Mouse (Mus musculus): ENCODE results near the gene Notch3.

The Notch3 gene

DNA sequence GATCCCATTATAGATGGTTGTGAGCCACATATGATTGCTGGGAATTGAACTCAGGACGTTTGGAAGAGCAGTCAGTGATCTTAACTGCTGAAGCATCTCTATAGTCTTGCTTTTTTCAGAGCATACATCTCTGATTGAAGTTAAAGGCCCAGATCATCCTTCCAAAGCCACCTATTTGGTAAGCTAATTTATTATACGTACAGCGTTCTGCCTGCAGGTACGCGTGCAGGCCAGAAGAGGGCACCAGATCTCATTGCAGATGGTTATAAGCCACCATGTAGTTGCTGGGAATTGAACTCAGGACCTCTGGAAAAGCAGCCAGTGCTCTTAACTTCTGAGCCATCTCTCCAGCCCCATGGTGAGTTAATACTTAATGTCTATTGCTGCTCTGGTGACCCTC lies 73.8 kb downstream of the Notch3 start:
- DNase-seq (ENCODE audit: low spot score in 2 of 2) = no peak

DNA sequence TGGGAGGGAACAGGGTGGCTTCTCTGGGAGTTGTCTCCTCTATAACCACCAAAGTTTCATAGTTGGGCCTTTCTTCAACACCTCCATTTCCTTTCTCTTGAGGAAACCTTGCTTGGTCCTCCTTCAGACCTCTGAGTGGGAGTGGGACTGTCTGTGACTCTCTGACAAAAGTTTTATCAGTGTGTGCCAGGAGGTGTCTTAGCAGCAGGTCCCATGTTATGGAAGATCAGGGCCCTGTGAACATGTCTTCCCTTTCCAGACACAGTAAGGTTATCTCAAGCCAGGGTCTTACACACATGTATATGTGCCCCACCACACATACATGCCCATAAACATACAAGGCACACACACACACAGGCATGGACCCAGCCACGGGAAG lies 74.4 kb downstream of the Notch3 start:
- no peak for DNase-seq (ENCODE audit: low spot score in 2 of 2)

DNA sequence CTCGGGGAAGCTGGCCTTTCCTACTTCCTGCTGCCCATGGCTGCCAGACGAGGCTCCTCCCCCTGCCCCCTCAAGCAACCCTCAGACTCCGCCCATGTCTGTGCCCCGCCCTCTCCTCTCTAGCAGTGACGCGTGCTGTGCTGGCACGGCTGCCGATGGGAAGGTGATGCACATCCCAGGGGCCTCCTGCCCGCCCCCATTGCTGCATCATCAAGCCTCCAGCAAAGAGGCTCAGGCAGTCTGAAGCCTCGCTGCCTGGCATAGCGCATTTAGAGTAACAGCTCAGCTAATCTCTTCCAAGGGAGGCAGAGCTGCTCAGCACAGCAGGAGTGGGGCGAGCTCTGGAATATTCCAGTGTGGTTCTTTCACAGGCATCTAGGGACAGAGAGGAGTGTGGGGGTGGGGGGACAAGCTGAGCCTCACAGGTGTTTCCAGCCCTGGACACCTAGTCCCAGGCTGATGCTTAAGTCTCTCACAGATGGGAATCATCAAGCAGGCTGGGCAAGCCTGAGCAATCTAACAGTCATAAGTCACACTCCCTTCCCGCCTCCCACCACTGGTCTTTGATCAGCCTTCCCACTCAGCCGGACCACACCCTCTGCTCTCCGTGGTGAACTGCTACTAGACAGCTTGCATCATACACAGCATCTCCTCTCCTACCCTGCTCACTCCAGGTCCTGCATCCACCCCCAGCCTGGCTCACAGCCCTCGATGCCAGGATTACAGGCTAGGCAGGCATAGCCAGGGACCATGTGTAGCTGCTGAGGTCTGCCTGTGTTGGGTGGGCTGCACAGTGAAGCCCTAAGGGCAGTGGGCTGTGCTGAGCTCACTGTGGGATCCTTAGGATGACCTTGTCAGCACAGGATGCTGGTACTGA lies 75.0 kb downstream of the Notch3 start:
- DNase-seq (ENCODE audit: low spot score in 2 of 2) = peak; percentile 49 to 50

DNA sequence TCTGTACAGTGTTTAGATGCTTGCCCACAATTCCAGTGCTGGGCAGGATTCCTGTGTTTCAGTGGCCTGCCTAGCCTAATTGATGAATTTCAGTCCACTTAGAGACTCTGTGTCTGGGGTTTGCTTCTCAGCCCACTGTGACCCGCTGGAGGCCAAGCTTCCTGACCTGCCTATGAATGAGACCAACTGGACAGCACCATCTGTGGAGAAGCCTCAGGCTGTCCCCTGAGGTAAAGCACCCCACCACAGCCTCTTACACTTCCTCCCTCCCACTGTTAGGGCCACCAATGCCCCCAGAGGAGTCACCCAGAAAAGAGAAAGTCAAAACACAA lies 75.7 kb downstream of the Notch3 start:
- no peak for DNase-seq (ENCODE audit: low spot score in 2 of 2)

DNA sequence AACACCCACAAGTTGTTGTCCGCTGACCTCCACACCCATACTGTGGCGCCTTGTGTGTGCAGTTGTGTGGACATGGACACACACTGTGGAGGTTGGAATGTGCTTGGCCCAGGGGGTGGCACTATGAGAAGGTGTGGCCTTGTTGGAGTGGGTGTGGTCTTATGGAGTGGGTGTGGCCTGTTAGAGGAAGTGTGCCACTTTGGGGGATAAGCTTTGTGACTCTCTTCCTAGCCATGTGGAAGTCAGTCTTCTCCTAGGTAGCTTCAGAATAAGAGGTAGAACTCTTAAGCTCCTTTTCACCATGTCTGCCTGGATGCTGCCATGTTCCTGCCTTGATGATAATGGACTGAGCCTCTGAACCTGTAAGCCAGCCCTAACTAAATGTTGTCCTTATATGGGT lies 79.6 kb downstream of the Notch3 start:
- no peak for DNase-seq (ENCODE audit: low spot score in 2 of 2)

DNA sequence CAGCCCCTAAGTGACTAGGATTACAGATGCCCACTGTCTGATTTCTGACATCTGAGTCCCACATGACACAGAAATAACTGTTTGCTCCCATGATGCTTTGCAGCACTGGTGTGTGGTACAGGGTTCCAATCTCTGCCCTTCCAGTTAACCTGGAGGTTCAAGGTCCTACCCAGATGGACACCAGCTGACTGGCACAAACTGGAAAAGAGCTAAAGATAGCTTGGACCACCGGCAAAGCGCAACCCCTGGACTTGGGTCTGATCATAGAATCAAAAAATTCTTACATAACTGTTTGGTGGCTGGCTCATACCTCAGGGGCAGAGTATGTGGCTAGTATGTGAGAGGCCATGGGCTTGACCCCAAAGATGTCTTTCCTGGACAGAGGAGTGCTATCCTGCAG lies 83.3 kb downstream of the Notch3 start:
- DNase-seq (ENCODE audit: low spot score in 2 of 2) = no peak

DNA sequence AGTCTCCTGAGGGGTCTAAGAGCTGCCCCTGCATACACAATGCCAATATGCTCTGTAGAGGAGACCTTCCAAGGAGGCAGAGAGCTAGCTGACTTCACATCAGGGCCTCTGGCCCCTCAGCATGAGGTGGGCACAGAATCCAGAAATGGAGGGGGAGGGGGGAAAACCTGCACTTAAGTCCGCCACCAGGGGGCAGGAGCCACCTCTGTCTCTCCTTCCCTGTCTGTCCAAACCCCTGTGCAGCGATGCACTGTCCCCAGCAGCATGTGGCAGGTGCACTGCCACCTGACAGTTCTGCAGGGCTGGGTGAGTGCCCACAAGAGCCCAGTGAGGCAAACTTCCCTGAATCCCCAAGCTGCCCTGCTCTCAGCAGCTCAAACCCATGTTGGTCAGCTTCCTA lies 91.5 kb downstream of the Notch3 start:
- DNase-seq (ENCODE audit: low spot score in 2 of 2) = peak; percentile 49

DNA sequence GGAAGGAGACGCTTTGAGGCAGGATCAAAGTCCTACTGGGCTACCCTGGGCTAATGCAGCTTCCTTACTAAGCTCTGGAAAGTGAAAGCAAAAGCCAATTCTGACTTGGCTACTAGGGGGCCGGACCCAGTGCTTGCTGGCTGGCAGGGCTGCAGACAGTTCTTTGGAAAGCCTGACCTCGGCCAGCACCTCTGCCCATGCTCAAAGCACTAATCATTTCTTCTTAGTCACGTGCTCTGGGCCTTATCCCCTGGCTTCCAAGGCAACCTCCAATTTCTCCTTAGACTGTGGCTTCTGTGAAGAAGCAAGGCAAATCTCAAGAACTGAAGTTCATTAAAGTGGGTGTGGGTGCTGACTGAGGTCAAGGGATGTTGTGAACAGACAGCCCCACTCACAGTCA lies 92.0 kb downstream of the Notch3 start:
- no peak for DNase-seq (ENCODE audit: low spot score in 2 of 2)

DNA sequence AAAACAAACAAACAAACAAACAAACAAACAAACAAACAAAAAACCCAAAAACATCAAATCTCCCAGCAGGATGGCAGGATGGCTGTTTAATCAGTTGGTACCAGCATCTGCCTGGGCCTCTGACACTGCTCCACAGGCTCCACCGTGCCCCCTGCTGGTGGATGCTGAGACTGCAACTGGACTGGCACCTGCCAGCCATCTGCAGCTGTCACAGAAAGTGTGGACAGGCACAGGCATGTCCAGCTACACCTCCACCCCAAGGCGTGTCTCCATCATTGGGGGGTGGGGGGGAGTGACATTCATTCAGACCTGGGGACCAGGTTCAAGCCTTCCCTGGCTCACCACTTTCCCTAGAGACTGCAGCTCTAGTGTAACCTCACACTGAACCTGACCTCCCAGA lies 93.3 kb downstream of the Notch3 start:
- DNase-seq (ENCODE audit: low spot score in 2 of 2) = peak; percentile 85 to 86
